Mouse (Mus musculus): ENCODE measurements around the gene Smarcd2. TPM values are rescaled to one million over a fixed set of nuclear protein-coding genes. Genes with fewer than 3 reads are reported as not detected.
"Not testable (repeated sequence)": the region's sequence is repeated elsewhere in the genome, so short reads cannot be mapped to it uniquely, and the experiment has no call there.

Gene Smarcd2
- polyA plus RNA-seq, 1 experiment from 2014 or later = 20.0 TPM

- no peaks in the 10 kb centered on the region for H3K27me3 ChIP-seq (ENCODE audit: low read depth, poor library complexity, severe bottlenecking)
- DNase-seq (ENCODE audit: low spot score) = no peak
- H3K4me3 ChIP-seq = no peak overlapping the region
- H3K27ac ChIP-seq (replicated peaks) = no peak overlapping the region
- peaks cover 91% of the 10 kb centered on the region for H3K36me3 ChIP-seq
- H3K9me3 ChIP-seq (replicated peaks) = no peaks in the 10 kb centered on the region
- WGBS = 87% methylated on average over 14 of the region's 14 CpGs
- H3K4me1 ChIP-seq = peaks cover 16% of the 10 kb centered on the region
These were observed 11.8 kb downstream of the Smarcd2 start for GRCm38 (mm10) chr11:106260826-106261450.

GRCm38 (mm10) chr11:106256775-106257174, 16.0 kb downstream of the Smarcd2 start:
- Histone ChIP-seq H3K4me3 (peak overlapping the region; percentile 91), H3K36me3 (peaks cover 80% of the 10 kb centered on the region), H3K4me1 (peaks cover 28% of the 10 kb centered on the region), H3K9me3 (replicated peaks) (no peaks in the 10 kb centered on the region), H3K27me3 (ENCODE audit: low read depth, poor library complexity, severe bottlenecking) (no peaks in the 10 kb centered on the region), H3K27ac (replicated peaks) (peak overlapping the region; percentile 96)
- WGBS = 76% methylated on average over 5 of the region's 5 CpGs
- no peak for DNase-seq (ENCODE audit: low spot score)

DNA sequence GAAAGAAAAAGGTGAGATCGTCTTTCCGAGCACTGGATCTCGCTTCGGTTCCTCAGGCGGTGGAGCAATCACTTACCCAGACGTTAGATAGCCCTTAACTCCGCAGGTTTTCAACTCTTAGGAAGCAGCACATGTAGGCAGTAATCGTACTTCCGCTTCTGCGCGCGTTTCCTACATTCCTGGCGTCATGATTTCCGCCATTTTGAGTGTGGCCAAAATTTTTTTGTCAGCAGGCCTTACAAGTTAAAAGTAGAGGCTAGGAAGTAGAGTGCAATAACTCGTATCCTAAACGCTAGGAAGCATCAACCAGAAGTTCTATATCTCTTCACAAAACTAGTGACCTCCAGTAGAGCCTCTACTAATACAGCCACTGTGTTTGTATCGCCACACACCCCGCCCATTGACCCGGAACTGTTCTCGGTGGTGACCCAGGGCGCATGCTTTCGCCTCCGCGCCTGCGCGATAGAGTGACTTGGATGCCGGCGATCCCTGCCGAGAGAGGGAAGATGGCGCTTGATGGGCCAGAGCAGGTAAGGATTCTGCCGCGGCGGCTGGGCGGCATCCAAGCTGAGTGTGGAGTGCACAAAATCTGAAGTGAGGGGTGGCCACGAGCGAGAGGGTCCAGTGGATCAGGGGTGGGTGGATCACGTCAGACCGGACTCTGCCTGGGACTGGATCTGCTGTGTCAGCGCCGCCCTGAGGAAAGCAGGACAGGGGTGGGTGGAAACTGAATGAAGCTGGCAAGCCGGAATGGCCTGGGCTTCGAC, 16.9 kb downstream of the Smarcd2 start, which contains the start of the genes Ftsj3 and Psmc5:
TSS of gene Ftsj3 (minus strand) at position 395 of the 767 bp plus-strand sequence.
TSS of gene Psmc5 (plus strand) at position 470 of the 767 bp plus-strand sequence.
- under 1% methylated on average over 42 of the region's 42 CpGs for WGBS
- H3K4me1 ChIP-seq = peaks cover 28% of the 10 kb centered on the region
- H3K9me3 ChIP-seq (replicated peaks) = no peaks in the 10 kb centered on the region

DNA sequence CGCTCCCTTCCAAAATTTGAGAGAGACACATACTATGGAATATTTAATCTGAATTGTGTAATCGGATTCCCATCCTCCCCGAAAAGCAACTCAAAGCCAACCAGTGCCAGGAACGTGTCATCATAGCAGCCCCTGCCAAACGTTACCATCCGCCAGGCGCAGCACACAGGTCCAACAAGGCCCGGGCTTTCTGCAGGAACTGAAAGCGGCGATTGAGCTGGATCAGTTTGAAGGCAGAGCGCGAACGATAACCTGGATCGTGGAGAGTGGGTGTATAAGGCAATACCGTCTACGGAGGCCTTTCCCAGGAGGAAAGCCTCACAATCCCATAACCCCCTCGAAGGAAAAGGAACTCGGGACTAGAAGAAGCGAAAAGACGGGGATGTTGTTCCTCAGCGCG, 17.6 kb downstream of the Smarcd2 start:
- peak overlapping the region; percentile 91 for H3K4me3 ChIP-seq
- H3K9me3 ChIP-seq (replicated peaks) = no peaks in the 10 kb centered on the region
- peak overlapping the region; percentile 96 for H3K27ac ChIP-seq (replicated peaks)
- DNase-seq (ENCODE audit: low spot score) = no peak
- no peaks in the 10 kb centered on the region for H3K27me3 ChIP-seq (ENCODE audit: low read depth, poor library complexity, severe bottlenecking)
- 5% methylated on average over 22 of the region's 22 CpGs for WGBS
- H3K4me1 ChIP-seq = peaks cover 28% of the 10 kb centered on the region
- H3K36me3 ChIP-seq = peaks cover 80% of the 10 kb centered on the region

More for the DNA sequence above, 16.9 kb downstream of the Smarcd2 start, which contains the start of the genes Ftsj3 and Psmc5:
- Histone ChIP-seq H3K36me3 (peaks cover 80% of the 10 kb centered on the region), H3K27ac (replicated peaks) (peak within 1 kb of the TSS; percentile 96), H3K27me3 (ENCODE audit: low read depth, poor library complexity, severe bottlenecking) (no peaks in the 10 kb centered on the region), H3K4me3 (peak within 1 kb of the TSS; percentile 91)
- DNase-seq (ENCODE audit: low spot score) = peak; percentile 95

GRCm38 (mm10) chr11:106254767-106255166, 18.0 kb downstream of the Smarcd2 start:
- no peaks in the 10 kb centered on the region for H3K27me3 ChIP-seq (ENCODE audit: low read depth, poor library complexity, severe bottlenecking)
- H3K4me3 ChIP-seq = peak overlapping the region; percentile 91
- H3K4me1 ChIP-seq = peaks cover 28% of the 10 kb centered on the region
- H3K36me3 ChIP-seq = peaks cover 80% of the 10 kb centered on the region
- H3K27ac ChIP-seq (replicated peaks) = no peak overlapping the region
- H3K9me3 ChIP-seq (replicated peaks) = no peaks in the 10 kb centered on the region
- 21% methylated on average over 2 of the region's 2 CpGs for WGBS
- DNase-seq (ENCODE audit: low spot score) = no peak

DNA sequence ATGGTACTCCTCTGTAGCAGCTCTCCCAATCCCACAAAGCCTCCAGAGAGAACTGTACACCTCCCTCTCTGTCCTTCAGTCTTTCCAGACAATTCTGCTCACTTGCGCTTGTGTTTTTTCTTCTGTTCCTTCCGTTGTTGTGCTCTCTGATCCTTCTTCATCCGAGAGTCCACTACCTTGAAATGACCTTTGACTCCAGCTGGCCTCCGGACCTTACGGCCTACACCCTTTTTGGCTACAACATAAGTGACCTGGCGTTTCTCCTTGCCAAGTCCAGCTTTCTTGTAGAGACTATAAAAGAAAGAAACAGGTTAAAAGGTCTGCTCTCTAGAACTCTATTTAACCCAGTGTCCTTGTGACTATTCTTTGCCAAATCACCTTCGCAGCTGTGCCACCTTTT, 23.4 kb downstream of the Smarcd2 start:
- H3K27ac ChIP-seq (replicated peaks) = no peak overlapping the region
- no peaks in the 10 kb centered on the region for H3K27me3 ChIP-seq (ENCODE audit: low read depth, poor library complexity, severe bottlenecking)
- DNase-seq (ENCODE audit: low spot score) = no peak
- H3K36me3 ChIP-seq = peaks cover 100% of the 10 kb centered on the region
- H3K9me3 ChIP-seq (replicated peaks) = peaks cover 5% of the 10 kb centered on the region
- no peak overlapping the region for H3K4me3 ChIP-seq
- 92% methylated on average over 7 of the region's 7 CpGs for WGBS
- peaks cover under 1% of the 10 kb centered on the region; the same call in 1 of the 2 replicates for H3K4me1 ChIP-seq

DNA sequence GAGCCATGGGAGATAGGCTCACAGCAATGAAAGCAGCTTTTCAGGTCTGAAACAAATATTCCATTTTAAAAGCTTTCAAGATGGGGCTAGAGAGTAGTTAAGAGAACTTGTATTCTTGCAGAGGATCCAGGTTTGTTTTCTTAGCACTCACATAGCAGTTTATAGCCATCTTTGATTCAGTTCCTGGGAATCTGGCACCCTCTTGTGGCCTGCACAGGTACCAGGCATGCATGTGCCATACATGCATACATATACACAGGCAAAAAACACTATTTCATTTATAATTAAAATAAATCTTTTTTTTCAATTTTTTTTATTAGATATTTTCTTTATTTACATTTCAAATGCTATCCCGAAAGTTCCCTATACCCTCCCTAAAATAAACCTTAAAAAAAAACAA, 25.9 kb downstream of the Smarcd2 start:
- Histone ChIP-seq H3K4me3 (no peak overlapping the region), H3K36me3 (peaks cover 100% of the 10 kb centered on the region), H3K9me3 (replicated peaks) (peaks cover 5% of the 10 kb centered on the region), H3K27me3 (ENCODE audit: low read depth, poor library complexity, severe bottlenecking) (no peaks in the 10 kb centered on the region), H3K27ac (replicated peaks) (no peak overlapping the region), H3K4me1 (no peaks in the 10 kb centered on the region)
- WGBS = 93% methylated on average over 1 of the region's 1 CpGs
- no peak for DNase-seq (ENCODE audit: low spot score)

- H3K4me3 ChIP-seq; H3K4me1 ChIP-seq; H3K9me3 ChIP-seq (replicated peaks); H3K27ac ChIP-seq (replicated peaks); DNase-seq (ENCODE audit: low spot score); H3K27me3 ChIP-seq (ENCODE audit: low read depth, poor library complexity, severe bottlenecking): not testable (repeated sequence)
- peaks cover 97% of the 10 kb centered on the region for H3K36me3 ChIP-seq
- WGBS = 85% methylated on average over 8 of the region's 8 CpGs
These were observed 38.8 kb downstream of the Smarcd2 start for GRCm38 (mm10) chr11:106233978-106234377.

DNA sequence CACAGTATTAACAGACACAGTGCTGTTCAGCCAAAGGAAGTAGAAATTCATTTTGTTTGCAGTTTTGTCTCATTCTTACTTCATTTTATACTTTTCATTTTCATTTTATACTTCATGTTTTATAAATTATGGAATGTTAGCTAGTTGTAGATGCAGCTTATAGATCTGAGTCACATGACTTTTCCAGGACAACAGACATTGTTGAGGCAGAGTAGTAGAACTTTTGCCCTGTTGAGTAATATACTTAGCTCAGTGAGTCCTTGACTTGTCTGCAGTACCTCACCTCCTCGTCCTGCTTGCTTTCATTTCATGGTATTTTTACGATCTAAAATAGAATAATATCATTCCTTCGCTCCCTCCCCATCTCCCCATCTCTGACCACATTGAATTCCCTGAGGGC, 52.2 kb downstream of the Smarcd2 start:
- no peaks in the 10 kb centered on the region for H3K9me3 ChIP-seq (replicated peaks)
- peaks cover 15% of the 10 kb centered on the region for H3K4me1 ChIP-seq
- WGBS = 93% methylated on average over 3 of the region's 3 CpGs
- no peak for DNase-seq (ENCODE audit: low spot score)
- no peak overlapping the region for H3K27ac ChIP-seq (replicated peaks)
- H3K36me3 ChIP-seq = peaks cover 24% of the 10 kb centered on the region
- H3K27me3 ChIP-seq (ENCODE audit: low read depth, poor library complexity, severe bottlenecking) = no peaks in the 10 kb centered on the region
- H3K4me3 ChIP-seq = no peak overlapping the region

GRCm38 (mm10) chr11:106216730-106217490, 55.9 kb downstream of the Smarcd2 start, which contains the start of gene Ddx42:
Gene Ddx42 (plus strand): TSS chr11:106216926.
- Histone ChIP-seq H3K36me3 (peaks cover 25% of the 10 kb centered on the region), H3K9me3 (replicated peaks) (no peaks in the 10 kb centered on the region), H3K4me3 (peak within 1 kb of the TSS; percentile 75), H3K4me1 (peaks cover 30% of the 10 kb centered on the region), H3K27ac (replicated peaks) (peak within 1 kb of the TSS; percentile 92), H3K27me3 (ENCODE audit: low read depth, poor library complexity, severe bottlenecking) (no peaks in the 10 kb centered on the region)
- under 1% methylated on average over 70 of the region's 70 CpGs for WGBS
- DNase-seq (ENCODE audit: low spot score) = peak; percentile 90

- WGBS = under 1% methylated on average over 46 of the region's 46 CpGs
- no peaks in the 10 kb centered on the region for H3K27me3 ChIP-seq (ENCODE audit: low read depth, poor library complexity, severe bottlenecking)
- peaks cover 33% of the 10 kb centered on the region for H3K36me3 ChIP-seq
- peak; percentile 96 for DNase-seq (ENCODE audit: low spot score)
- H3K9me3 ChIP-seq (replicated peaks) = no peaks in the 10 kb centered on the region
- H3K27ac ChIP-seq (replicated peaks) = peak within 1 kb of the TSS; percentile 92
- H3K4me1 ChIP-seq = peaks cover 30% of the 10 kb centered on the region
- H3K4me3 ChIP-seq = peak within 1 kb of the TSS; percentile 75
These were observed 56.6 kb downstream of the Smarcd2 start, which contains the start of gene Ccdc47 for GRCm38 (mm10) chr11:106215927-106216729. Gene Ccdc47 (minus strand): TSS chr11:106216344.

DNA sequence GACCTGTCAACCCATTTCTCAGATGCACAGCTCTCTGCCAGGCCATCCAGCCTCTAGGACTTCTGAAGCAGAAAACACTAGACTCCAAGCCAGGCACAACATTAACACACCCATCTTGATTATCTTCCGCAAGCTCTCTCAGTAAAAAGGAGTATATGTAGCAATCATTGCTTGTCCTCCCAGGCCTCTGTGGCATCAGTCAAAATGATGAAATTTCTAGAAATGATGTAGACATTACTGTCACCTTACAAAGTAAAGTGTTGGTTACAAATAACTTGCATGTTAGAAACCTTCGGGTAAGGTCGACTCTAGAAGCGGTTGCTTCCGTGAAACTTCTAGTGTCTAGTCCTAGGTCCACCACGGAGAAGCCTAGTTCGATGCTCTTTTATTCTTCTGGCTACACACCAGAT, 57.3 kb downstream of the Smarcd2 start:
- WGBS = 36% methylated on average over 7 of the region's 7 CpGs
- H3K4me3 ChIP-seq = peak overlapping the region; percentile 75
- no peaks in the 10 kb centered on the region for H3K9me3 ChIP-seq (replicated peaks)
- peaks cover 35% of the 10 kb centered on the region for H3K36me3 ChIP-seq
- no peak for DNase-seq (ENCODE audit: low spot score)
- H3K4me1 ChIP-seq = peaks cover 30% of the 10 kb centered on the region
- H3K27me3 ChIP-seq (ENCODE audit: low read depth, poor library complexity, severe bottlenecking) = no peaks in the 10 kb centered on the region
- peak overlapping the region; percentile 92 for H3K27ac ChIP-seq (replicated peaks)

Data from midbrain, embryonic 10.5 days (tissue).